Mouse (Mus musculus): ENCODE results near the gene Slc35d1. TPM values are rescaled to one million over a fixed set of nuclear protein-coding genes. Genes with fewer than 3 reads are reported as not detected.

Gene Slc35d1
- polyA plus RNA-seq, 1 experiment from 2014 or later = 4.3 TPM

- H3K9me3 ChIP-seq (replicated peaks; ENCODE audit: control insufficient read depth, low read length) = no peaks in the 10 kb centered on the region
- no peaks in the 10 kb centered on the region for H3K4me1 ChIP-seq (ENCODE audit: control insufficient read depth, insufficient read depth, low read length)
- H3K27me3 ChIP-seq (replicated peaks; ENCODE audit: control insufficient read depth, insufficient read depth, low read length) = no peaks in the 10 kb centered on the region
- H3K4me2 ChIP-seq (ENCODE audit: low read length) = no peak overlapping the region
- H3K27ac ChIP-seq (ENCODE audit: low read depth, low read length) = no peak overlapping the region
- peaks cover 8% of the 10 kb centered on the region for H3K36me3 ChIP-seq (ENCODE audit: control insufficient read depth, insufficient read depth, low read length)
- DNase-seq (ENCODE audit: low spot score) (no peak), ATAC-seq (no peak)
- H3K9ac ChIP-seq (ENCODE audit: low read length) = no peak overlapping the region
- 93% methylated on average over 4 of the region's 4 CpGs for WGBS
- H3K4me3 ChIP-seq (ENCODE audit: low read depth, low read length) = no peak overlapping the region
Measured at GRCm38 (mm10) chr4:103126533-103126932, 88.4 kb downstream of the Slc35d1 start.

DNA sequence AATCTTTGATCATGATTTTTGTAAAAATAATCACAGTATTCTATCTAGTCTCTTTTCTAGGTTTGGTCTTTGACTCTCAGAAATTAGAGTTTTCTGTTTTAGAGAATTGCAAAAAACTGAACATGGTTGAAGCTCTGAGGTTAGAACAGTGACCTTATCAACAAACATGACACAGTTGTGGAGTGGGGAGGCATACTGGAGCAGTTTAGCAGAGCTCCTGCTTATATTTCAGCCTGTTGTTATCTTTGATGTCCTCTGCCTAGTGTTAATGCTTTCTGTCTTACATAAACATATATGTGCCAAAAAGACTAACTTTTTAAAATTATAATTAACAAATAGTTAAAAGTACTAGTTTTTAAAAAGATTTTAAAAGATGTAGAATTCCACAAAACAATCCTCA lies 91.4 kb downstream of the Slc35d1 start:
- Histone ChIP-seq H3K27me3 (replicated peaks; ENCODE audit: control insufficient read depth, insufficient read depth, low read length) (no peaks in the 10 kb centered on the region), H3K36me3 (ENCODE audit: control insufficient read depth, insufficient read depth, low read length) (no peaks in the 10 kb centered on the region), H3K4me1 (ENCODE audit: control insufficient read depth, insufficient read depth, low read length) (peaks cover 9% of the 10 kb centered on the region; the same call in 1 of the 2 replicates), H3K9me3 (replicated peaks; ENCODE audit: control insufficient read depth, low read length) (no peaks in the 10 kb centered on the region), H3K4me3 (ENCODE audit: low read depth, low read length) (no peak overlapping the region), H3K27ac (ENCODE audit: low read depth, low read length) (no peak overlapping the region), H3K9ac (ENCODE audit: low read length) (no peak overlapping the region), H3K4me2 (ENCODE audit: low read length) (no peak overlapping the region)
- ATAC-seq (no peak), DNase-seq (ENCODE audit: low spot score) (no peak)

GRCm38 (mm10) chr4:103123086-103123485 lies 91.9 kb downstream of the Slc35d1 start:
- no peaks in the 10 kb centered on the region for H3K27me3 ChIP-seq (replicated peaks; ENCODE audit: control insufficient read depth, insufficient read depth, low read length)
- no peak for ATAC-seq
- H3K9me3 ChIP-seq (replicated peaks; ENCODE audit: control insufficient read depth, low read length) = no peaks in the 10 kb centered on the region
- DNase-seq (ENCODE audit: low spot score) = no peak
- WGBS = 77% methylated on average over 2 of the region's 2 CpGs
- no peak overlapping the region for H3K4me3 ChIP-seq (ENCODE audit: low read depth, low read length)
- no peaks in the 10 kb centered on the region for H3K36me3 ChIP-seq (ENCODE audit: control insufficient read depth, insufficient read depth, low read length)
- no peak overlapping the region for H3K4me2 ChIP-seq (ENCODE audit: low read length)
- H3K9ac ChIP-seq (ENCODE audit: low read length) = no peak overlapping the region
- no peak overlapping the region for H3K27ac ChIP-seq (ENCODE audit: low read depth, low read length)
- H3K4me1 ChIP-seq (ENCODE audit: control insufficient read depth, insufficient read depth, low read length) = peaks cover 9% of the 10 kb centered on the region; the same call in 1 of the 2 replicates

DNA sequence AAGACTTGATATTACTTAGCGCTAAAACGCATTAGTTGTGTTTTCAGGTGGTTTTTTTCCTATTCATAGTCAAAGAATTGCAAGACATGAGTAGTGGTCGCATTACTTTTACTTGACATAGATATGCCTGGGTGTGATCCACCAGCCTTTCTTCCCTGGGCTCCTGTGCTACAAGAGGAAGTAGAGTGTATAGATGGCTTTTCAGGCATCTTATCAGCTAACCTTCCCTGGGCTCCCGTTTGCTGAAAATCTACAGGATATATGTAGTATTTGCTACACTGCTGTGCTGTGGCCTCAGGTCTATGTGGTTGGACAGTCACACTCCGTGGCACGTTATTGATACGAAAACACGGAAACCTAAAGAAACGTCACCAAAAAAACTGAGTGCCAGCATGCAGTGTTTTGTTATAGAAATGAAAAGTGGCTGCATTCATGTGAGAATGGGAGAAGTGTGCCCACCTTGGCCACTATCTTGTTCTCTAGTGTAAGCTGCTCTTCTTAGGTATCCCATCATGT lies 94.0 kb downstream of the Slc35d1 start:
- Histone ChIP-seq H3K27me3 (replicated peaks; ENCODE audit: control insufficient read depth, insufficient read depth, low read length) (no peaks in the 10 kb centered on the region), H3K4me2 (ENCODE audit: low read length) (peak overlapping the region; percentile 89; the same call in 1 of the 2 replicates), H3K4me3 (ENCODE audit: low read depth, low read length) (no peak overlapping the region), H3K9ac (ENCODE audit: low read length) (no peak overlapping the region), H3K36me3 (ENCODE audit: control insufficient read depth, insufficient read depth, low read length) (0 out of 2 replicates have a peak, but pooled peaks cover 4% of the 10 kb centered on the region), H3K27ac (ENCODE audit: low read depth, low read length) (no peak overlapping the region), H3K9me3 (replicated peaks; ENCODE audit: control insufficient read depth, low read length) (no peaks in the 10 kb centered on the region), H3K4me1 (ENCODE audit: control insufficient read depth, insufficient read depth, low read length) (peaks cover 9% of the 10 kb centered on the region; the same call in 1 of the 2 replicates)
- ATAC-seq (no peak), DNase-seq (ENCODE audit: low spot score) (no peak)
- WGBS = 83% methylated on average over 9 of the region's 9 CpGs

Other genes with a start within 250 kb of the Slc35d1 start
- gene Tctex1d1, start 236.6 kb downstream of the Slc35d1 start, polyA plus RNA-seq (2014; fragmentation: Nextera tagmentation; extraction: Ambion mirVana) = 0.76 and 1.5 TPM in 2 replicates
- not detected in 2 replicates for gene Insl5, start 188.3 kb downstream of the Slc35d1 start, polyA plus RNA-seq (2014; fragmentation: Nextera tagmentation; extraction: Ambion mirVana)
- 22.5 and 27.1 TPM in 2 replicates for gene Mier1, start 100.8 kb downstream of the Slc35d1 start, polyA plus RNA-seq (2014; fragmentation: Nextera tagmentation; extraction: Ambion mirVana)
- gene Wdr78, start 100.6 kb downstream of the Slc35d1 start, polyA plus RNA-seq (2014; fragmentation: Nextera tagmentation; extraction: Ambion mirVana) = 3.4 and 5.3 TPM in 2 replicates
- not detected in 2 replicates for gene 4921539E11Rik, start 75.7 kb upstream of the Slc35d1 start, polyA plus RNA-seq (2014; fragmentation: Nextera tagmentation; extraction: Ambion mirVana)
- 12.1 and 14.7 TPM in 2 replicates for gene Oma1, start 98.6 kb upstream of the Slc35d1 start, polyA plus RNA-seq (2014; fragmentation: Nextera tagmentation; extraction: Ambion mirVana)

Data from forebrain, embryonic 14.5 days (tissue).